Mouse (Mus musculus): Measurements from ENCODE around the gene C330021F23Rik.

- TF ChIP-seq POLR2A (IDR thresholded peaks at IDR 0.05; ENCODE audit: insufficient read length, low read depth) (no peak), TCF3 (IDR thresholded peaks at IDR 0.05; ENCODE audit: insufficient read length, low read depth) (no peak), MAX (IDR thresholded peaks at IDR 0.05; ENCODE audit: low read depth) (no peak), USF1 (IDR thresholded peaks at IDR 0.05; ENCODE audit: low read depth) (no peak), MYOG (IDR thresholded peaks at IDR 0.05; ENCODE audit: control insufficient read depth in 1 of 3, insufficient read depth in 1 of 3, insufficient read length in 2 of 3, low read depth in 2 of 3) (no peak), POLR2AphosphoS2 (IDR thresholded peaks at IDR 0.05; ENCODE audit: insufficient read length, low read depth) (no peak), E2F4 (IDR thresholded peaks at IDR 0.05; ENCODE audit: insufficient read depth) (no peak), SRF (IDR thresholded peaks at IDR 0.05; ENCODE audit: control insufficient read depth, insufficient read length, low read depth) (no peak)
These were observed 63.1 kb downstream of the C330021F23Rik start, which contains the start of gene Stxbp2 for GRCm38 (mm10) chr8:3630647-3631477.
